Mouse (Mus musculus) lung, postnatal 0 days (tissue): ENCODE data around the gene Naa40. TPM values are rescaled to one million over a fixed set of nuclear protein-coding genes. Genes with fewer than 3 reads are reported as not detected.

Experiments
- ATAC-seq: fragments of 200-750 bp; cut with Nextera tagmentation; 2 replicates; pipeline ENCODE4 v1.8.0; 2017; ENCODE audit warnings: moderate library complexity
- DNase-seq: peaks from one replicate; pipeline ENCODE4 v3.0.0-alpha.2; 2016; ENCODE audit warnings: low spot score
- H3K27ac ChIP-seq: fragments of 300-500 bp; sonication (generic); 2 replicates; pipeline ENCODE4 v1.5.1; 2014; ENCODE audit warnings: antibody characterized with exemption, mild to moderate bottlenecking, low read length, mixed read lengths
- H3K27me3 ChIP-seq: fragments of 300-500 bp; sonication (generic); replicated peaks from 2 replicates; pipeline ENCODE4 v1.6.1; 2014; ENCODE audit warnings: low read length, mixed read lengths; ENCODE audit not compliant: insufficient read depth
- H3K36me3 ChIP-seq: fragments of 300-500 bp; sonication (generic); 2 replicates; pipeline ENCODE4 v1.6.1; 2014; ENCODE audit warnings: low read length, mixed read lengths; ENCODE audit not compliant: insufficient read depth
- H3K4me1 ChIP-seq: fragments of 300-500 bp; sonication (generic); 2 replicates; pipeline ENCODE4 v1.6.1; 2014; ENCODE audit warnings: antibody characterized with exemption, low read depth, low read length, mixed read lengths; ENCODE audit not compliant: insufficient read depth
- H3K4me2 ChIP-seq: fragments of 300-500 bp; sonication (generic); replicated peaks from 2 replicates; pipeline ENCODE4 v1.6.1; 2014; ENCODE audit warnings: low read depth, mild to moderate bottlenecking, low read length, moderate library complexity, mixed read lengths
- H3K4me3 ChIP-seq: fragments of 300-500 bp; sonication (generic); 2 replicates; pipeline ENCODE4 v1.5.1; 2014; ENCODE audit warnings: low read depth, low read length
- H3K9ac ChIP-seq: fragments of 300-500 bp; sonication (generic); replicated peaks from 2 replicates; pipeline ENCODE4 v1.6.1; 2014; ENCODE audit warnings: low read depth, mild to moderate bottlenecking
- H3K9me3 ChIP-seq: fragments of 300-500 bp; sonication (generic); 2 replicates; pipeline ENCODE4 v1.6.1; 2016; ENCODE audit warnings: low read length, mixed read lengths
- CTCF ChIP-seq: IDR thresholded peaks from 2 replicates; pipeline ENCODE4 v1.5.1; 2016; ENCODE audit warnings: antibody characterized with exemption, mild to moderate bottlenecking
- EP300 ChIP-seq: IDR thresholded peaks from 2 replicates; pipeline ENCODE4 v1.6.1; 2016; ENCODE audit warnings: antibody characterized with exemption, mild to moderate bottlenecking, control low read depth
- WGBS: fragments of 180-500 bp; shearing (Covaris S2); extraction: QIAGEN DNeasy Blood & Tissue Kit; methylation state at CpG from one replicate; pipeline ENCODE4 v1.1.7; 2014; 5-methylcytosine and 5-hydroxymethylcytosine counted together
- polyA plus RNA-seq: library from polyadenylated mRNA; unstranded; fragments of >200 nt; fragmentation: Nextera tagmentation; extraction: Ambion mirVana; gene quantifications from 2 replicates; pipeline ENCODE4 v1.2.1, GENCODE M21; 2015

Gene Naa40
- polyA plus RNA-seq, 1 experiment from 2014 or later, result 16.6 TPM

- Histone ChIP-seq H3K27ac (no peak overlapping the region), H3K9ac (no peak overlapping the region), H3K27me3 (no peaks in the 10 kb centered on the region), H3K36me3 (peaks cover 48% of the 10 kb centered on the region), H3K9me3 (no peaks in the 10 kb centered on the region), H3K4me2 (no peak overlapping the region), H3K4me3 (no peak overlapping the region), H3K4me1 (no peaks in the 10 kb centered on the region)
- WGBS, result 86% methylated on average over 6 of the region's 6 CpGs
- ATAC-seq (no peak), DNase-seq (no peak)
- no peak for TF ChIP-seq CTCF
- no peak for TF ChIP-seq EP300
Observed at GRCm38 (mm10) chr19:7278200-7278906, 37.4 kb upstream of the Naa40 start.

- TF ChIP-seq EP300 (no peak), CTCF (no peak)
- peaks cover 34% of the 10 kb centered on the region for H3K36me3 ChIP-seq
- 76% methylated on average over 7 of the region's 7 CpGs for WGBS
Observed at GRCm38 (mm10) chr19:7276796-7277195, 35.8 kb upstream of the Naa40 start.

GRCm38 (mm10) chr19:7276053-7276659 is 35.2 kb upstream of the Naa40 start:
- Histone ChIP-seq H3K36me3 (peaks cover 29% of the 10 kb centered on the region), H3K9ac (no peak overlapping the region), H3K27me3 (no peaks in the 10 kb centered on the region), H3K27ac (no peak overlapping the region), H3K4me1 (no peaks in the 10 kb centered on the region), H3K9me3 (no peaks in the 10 kb centered on the region), H3K4me3 (no peak overlapping the region), H3K4me2 (no peak overlapping the region)
- TF ChIP-seq CTCF (no peak), EP300 (no peak)
- 53% methylated on average over 7 of the region's 7 CpGs for WGBS
- DNase-seq (no peak), ATAC-seq (no peak)

More at GRCm38 (mm10) chr19:7276796-7277195, 35.8 kb upstream of the Naa40 start:
- no peak for ATAC-seq
- Histone ChIP-seq H3K4me2 (no peak overlapping the region), H3K4me1 (no peaks in the 10 kb centered on the region), H3K27me3 (no peaks in the 10 kb centered on the region), H3K9me3 (no peaks in the 10 kb centered on the region), H3K4me3 (no peak overlapping the region), H3K9ac (no peak overlapping the region), H3K27ac (no peak overlapping the region)
- DNase-seq, result no peak

GRCm38 (mm10) chr19:7275131-7275789 is 34.3 kb upstream of the Naa40 start:
- Histone ChIP-seq H3K4me1 (no peaks in the 10 kb centered on the region), H3K27ac (no peak overlapping the region), H3K4me3 (no peak overlapping the region), H3K9ac (no peak overlapping the region), H3K4me2 (no peak overlapping the region), H3K36me3 (peaks cover 21% of the 10 kb centered on the region), H3K27me3 (no peaks in the 10 kb centered on the region), H3K9me3 (no peaks in the 10 kb centered on the region)
- 0 out of 2 replicates have a peak, but pooled peaks have one; percentile 23 for ATAC-seq
- WGBS, result 31% methylated on average over 7 of the region's 7 CpGs
- TF ChIP-seq CTCF (no peak), EP300 (no peak)
- no peak for DNase-seq

- 76% methylated on average over 10 of the region's 13 CpGs for WGBS
- Histone ChIP-seq H3K4me3 (no peak overlapping the region), H3K27me3 (no peaks in the 10 kb centered on the region), H3K4me1 (peaks cover 3% of the 10 kb centered on the region; the same call in 1 of the 2 replicates), H3K27ac (no peak overlapping the region), H3K4me2 (no peak overlapping the region), H3K9ac (no peak overlapping the region), H3K36me3 (peaks cover 21% of the 10 kb centered on the region), H3K9me3 (no peaks in the 10 kb centered on the region)
- DNase-seq, result no peak
- TF ChIP-seq CTCF, result no peak
- no peak for TF ChIP-seq EP300
- no peak for ATAC-seq
Observed at GRCm38 (mm10) chr19:7274326-7274990, 33.5 kb upstream of the Naa40 start.

GRCm38 (mm10) chr19:7273486-7273885 is 32.5 kb upstream of the Naa40 start:
- H3K27me3 ChIP-seq, result no peaks in the 10 kb centered on the region
- H3K4me3 ChIP-seq, result no peak overlapping the region
- no peak overlapping the region for H3K9ac ChIP-seq
- H3K36me3 ChIP-seq, result peaks cover 21% of the 10 kb centered on the region
- ATAC-seq, result no peak
- H3K9me3 ChIP-seq, result no peaks in the 10 kb centered on the region
- H3K4me2 ChIP-seq, result no peak overlapping the region
- 94% methylated on average over 4 of the region's 4 CpGs for WGBS
- peaks cover 13% of the 10 kb centered on the region; the same call in 1 of the 2 replicates for H3K4me1 ChIP-seq
- H3K27ac ChIP-seq, result no peak overlapping the region
- TF ChIP-seq CTCF, result peak; percentile 41
- no peak for TF ChIP-seq EP300
- no peak for DNase-seq
